Mouse (Mus musculus) skeletal muscle tissue, adult 2 months (tissue): ENCODE measurements around the gene Tmem274.
"Not testable (repeated sequence)": the region's sequence is repeated elsewhere in the genome, so short reads cannot be mapped to it uniquely, and the experiment has no call there.

Experiments used
- DNase-seq: peaks from one replicate; pipeline ENCODE4 v3.0.0-alpha.2; 2012; ENCODE audit warnings: low read depth, low spot score

Tmem274 gene

DNA sequence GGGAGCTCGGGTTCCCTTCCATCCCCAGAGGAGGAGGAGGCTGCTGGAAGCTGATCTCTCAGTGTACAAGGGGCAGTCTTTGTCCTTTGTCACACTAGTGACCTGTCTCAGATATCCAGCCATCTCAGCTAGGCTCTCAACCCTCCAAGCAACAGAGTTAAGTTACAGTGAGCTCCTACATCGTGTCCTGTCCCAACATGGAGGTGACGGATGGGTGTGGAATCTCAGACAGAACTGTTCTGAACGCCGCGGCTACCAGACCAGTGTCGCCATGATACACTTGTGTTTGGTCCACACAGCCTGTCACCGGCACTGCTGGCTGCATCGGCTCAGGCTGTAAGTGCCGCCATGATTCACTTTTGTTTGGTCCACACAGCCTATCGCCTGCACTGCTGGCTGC, at the start of gene Tmem274:
Gene Tmem274, plus strand, starts transcription at position 301 of the 400 bp plus-strand sequence.
- no peak for DNase-seq

- DNase-seq: no peak
Observed at GRCm38 (mm10) chr4:149429592-149429991, 47.6 kb upstream of the Tmem274 start.

GRCm38 (mm10) chr4:149431887-149432286, 45.3 kb upstream of the Tmem274 start:
- not testable (repeated sequence) for DNase-seq

DNA sequence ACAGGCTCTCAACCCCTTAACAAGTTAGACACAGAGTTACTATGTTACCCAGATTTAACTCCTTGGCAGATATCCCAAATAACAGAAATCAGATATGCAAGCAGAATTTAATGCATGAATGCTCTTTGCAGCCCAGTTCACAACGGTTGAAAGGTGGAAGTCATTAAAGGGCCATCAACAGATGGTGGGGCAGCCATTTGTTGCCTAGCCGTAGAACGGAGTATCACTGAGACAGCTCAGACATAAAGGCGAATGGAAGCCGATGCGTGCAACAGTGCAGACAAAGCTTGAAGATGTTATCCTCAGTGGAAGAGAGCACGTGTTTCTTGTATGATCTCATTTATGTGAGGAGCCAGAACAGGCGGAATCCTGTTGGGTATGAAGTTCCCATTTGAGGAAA, 36.6 kb upstream of the Tmem274 start:
- no peak for DNase-seq

DNA sequence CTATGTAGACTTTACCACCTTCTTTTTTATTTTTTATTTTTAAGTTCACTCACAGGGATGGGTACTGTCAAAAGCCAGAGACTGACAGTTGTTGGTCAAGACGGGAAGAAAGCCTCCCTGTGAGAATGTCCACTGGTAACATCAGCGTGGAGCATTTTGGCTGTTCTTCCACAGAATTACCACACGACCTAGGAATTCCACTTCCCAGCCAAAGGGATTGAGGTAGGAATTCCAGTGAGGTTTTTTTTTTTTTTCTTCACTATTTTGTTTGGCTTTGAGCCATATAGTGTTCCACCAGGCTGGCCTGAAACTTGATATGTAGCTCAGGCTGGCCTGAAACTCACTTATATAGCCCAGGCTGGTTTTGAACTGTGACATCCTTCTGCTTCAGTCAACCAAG, 34.7 kb upstream of the Tmem274 start:
- peak; percentile 50 for DNase-seq

DNA sequence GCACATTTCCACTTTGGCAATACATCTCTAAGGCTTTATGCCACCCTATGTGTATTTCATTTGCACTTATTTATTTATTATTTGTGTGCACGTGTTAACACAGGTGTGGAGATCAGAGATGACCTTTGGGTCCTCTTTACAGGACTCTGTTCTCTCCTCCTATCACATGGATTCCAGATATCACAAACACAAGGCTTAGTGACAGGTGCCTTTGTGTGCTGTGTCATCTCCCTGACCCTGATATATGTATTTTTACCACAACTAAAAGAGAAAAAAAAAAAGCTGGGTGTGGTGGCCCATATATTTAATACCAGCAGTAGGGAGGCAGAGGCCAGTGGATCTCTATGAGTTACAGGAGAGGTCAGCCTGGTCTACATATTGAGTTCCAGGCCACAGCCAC, 32.7 kb upstream of the Tmem274 start:
- DNase-seq: no peak

DNA sequence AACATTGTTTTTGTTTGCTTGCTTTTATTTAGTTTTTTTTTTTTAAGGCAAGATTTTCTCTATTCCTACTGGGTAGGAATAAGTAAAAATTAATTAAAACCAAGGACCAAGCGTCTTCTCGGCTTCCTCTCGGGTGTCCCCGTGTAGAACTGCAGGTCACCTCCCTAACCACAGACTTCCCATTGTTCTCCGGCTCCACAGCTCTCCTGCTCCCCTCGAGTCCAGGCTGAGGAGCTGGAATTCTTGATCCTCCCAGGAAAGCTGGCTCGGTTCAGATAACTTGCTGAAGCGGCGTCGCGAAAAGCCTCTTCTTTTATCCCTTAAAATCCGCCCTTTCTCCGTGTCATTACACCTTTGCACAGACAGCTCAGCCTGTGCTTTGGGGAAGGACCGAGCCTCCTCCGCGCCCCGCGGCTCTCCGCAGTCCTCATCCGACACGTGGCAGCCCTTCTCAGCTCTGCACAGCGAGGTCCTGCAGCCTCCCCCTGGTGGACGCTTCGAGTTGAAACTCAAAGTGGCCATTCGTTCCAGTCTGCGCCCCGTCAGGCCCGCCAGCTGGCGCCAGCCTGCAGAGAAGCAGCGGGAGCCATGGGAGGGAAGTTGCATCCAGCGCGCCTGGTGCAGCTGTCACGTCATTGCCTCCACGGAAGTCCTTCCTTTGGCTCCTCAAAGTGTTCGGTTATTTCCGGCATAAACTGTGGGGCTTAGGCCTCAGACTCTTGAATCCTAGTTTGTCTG, 32.0 kb upstream of the Tmem274 start:
- peak; percentile 94 for DNase-seq

DNA sequence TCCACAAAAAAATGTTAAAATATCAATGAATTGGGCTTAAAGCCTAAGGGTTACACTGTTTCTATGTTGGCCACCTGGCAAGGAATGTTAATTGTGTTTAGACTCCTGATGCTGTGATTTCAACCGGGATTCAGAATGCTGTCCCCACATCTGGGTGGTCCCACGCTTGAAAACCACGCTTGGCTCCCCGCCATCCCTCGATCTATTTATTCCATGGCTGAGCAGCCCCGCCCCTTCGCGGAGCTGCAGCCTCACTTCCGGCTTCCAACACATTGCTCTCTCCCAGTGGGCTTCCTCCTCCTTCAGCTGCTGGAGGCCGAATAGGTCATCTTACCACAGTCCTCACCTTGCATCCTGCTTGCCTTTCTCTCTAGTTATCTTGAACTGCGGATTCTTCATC, 31.3 kb upstream of the Tmem274 start:
- no peak for DNase-seq

DNA sequence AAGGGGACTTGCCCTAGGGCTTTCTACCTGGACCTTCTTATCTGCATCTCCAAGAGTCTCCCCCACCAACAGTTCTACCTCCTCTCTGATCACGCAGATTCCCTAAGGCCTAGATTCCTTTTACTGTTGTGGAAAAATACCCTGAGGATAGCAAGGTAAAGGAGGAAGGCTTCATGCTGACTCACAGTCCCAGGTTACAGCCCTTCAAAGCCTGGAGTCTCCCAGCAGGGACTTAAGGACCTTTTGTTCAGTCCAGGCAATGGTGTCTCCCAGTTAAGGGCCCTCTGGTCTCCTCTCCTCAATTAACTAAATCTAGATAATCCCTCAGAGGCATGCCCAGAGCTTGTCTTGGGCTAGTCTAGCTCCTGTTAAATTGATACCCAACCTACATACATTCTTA, 30.9 kb upstream of the Tmem274 start:
- no peak for DNase-seq

DNA sequence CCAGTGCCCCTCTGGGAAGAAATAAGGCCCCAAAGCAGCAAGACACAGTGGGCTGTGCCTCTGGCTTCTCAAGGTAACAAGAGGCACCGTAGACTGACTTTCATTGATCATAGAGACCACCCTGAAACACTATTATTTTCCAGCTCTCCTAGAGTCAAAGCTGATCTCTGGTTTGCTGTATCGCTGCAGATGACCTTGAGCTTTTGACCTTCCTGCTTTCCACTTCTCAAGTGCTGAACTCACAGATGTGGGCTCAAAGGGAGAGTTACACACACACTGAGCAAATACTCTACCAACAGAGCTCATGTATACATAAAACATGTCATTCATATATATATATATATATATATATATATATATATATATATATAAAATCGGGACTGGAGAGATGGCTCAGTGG, 26.5 kb upstream of the Tmem274 start:
- DNase-seq: no peak

GRCm38 (mm10) chr4:149453656-149454055, 23.5 kb upstream of the Tmem274 start:
- no peak for DNase-seq

DNA sequence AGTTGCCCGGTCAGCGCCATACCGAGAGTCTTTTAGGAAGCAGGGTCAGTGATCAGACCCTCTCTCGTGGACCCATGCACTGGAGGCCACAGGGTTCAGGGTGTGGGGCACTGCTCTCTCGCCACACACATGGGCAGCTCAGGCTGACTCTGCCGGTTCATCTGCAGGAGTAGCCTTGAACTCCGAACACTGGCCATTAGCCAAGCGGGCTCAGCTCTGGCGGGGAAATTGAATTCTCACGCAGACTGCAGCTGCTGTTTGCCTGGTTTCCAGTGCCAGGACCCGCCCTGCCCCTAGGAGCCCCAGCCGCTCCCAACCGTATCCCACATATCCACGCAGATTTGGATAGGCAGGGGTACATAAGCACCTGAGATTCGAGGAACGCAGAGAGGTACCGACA, 22.9 kb upstream of the Tmem274 start:
- no peak for DNase-seq

GRCm38 (mm10) chr4:149454879-149455278, 22.3 kb upstream of the Tmem274 start, which contains the start of gene Rbp7:
Rbp7 (minus strand) TSS chr4:149454978.
- no peak for DNase-seq

GRCm38 (mm10) chr4:149457163-149457562, 20.0 kb upstream of the Tmem274 start:
- DNase-seq: not testable (repeated sequence)

DNA sequence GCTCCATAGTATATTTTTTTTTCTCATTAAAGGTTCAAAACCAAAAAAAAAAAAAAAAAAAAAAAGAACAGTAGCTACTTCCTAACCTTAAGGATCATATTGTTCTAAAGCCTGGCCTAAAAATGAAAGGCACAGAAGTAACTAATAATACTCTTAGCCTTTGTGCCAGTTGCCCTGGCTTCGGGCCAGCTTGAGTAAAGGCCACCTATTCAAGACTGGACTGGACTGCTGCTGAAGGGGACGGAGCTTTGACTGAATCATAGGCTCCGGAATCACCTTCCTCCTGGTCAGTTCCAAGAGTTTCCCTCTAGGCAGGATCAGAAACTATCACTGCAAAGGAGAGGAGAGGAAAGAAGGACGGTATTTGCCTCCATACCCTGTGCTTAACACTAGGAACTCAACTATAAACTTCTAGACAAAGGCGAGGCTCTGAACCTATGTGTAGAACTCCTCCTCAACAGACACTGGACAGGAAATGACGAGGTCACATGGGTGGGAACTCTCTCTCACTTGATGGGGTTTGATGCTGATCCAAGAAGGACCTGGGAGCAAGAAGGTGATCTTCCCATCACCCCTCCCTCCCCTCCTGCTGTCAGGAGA, 19.2 kb upstream of the Tmem274 start:
- peak; percentile 46 for DNase-seq

DNA sequence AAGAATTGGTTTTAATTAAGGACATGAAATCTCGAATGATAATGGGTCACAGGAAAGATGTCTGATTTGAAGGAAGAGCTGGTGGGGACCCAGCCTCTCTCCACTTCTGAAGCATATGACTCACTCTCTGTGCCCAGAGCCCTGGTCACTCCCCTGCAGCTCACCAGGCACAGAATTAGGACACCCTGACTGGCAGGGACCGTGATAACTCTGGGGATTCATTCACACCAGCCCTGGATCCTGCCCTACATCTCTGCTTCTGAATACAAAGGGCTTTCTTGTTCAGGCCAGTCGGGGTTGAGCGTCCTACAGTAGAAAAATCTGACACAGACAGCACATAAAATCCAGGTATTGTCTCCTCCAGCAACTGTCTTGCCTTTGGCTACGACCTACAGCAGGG, 18.7 kb upstream of the Tmem274 start:
- DNase-seq: no peak

- no peak for DNase-seq
Observed at GRCm38 (mm10) chr4:149459425-149459824, 17.8 kb upstream of the Tmem274 start.

- not testable (repeated sequence) for DNase-seq
Observed at GRCm38 (mm10) chr4:149460475-149460874, 16.7 kb upstream of the Tmem274 start.

DNA sequence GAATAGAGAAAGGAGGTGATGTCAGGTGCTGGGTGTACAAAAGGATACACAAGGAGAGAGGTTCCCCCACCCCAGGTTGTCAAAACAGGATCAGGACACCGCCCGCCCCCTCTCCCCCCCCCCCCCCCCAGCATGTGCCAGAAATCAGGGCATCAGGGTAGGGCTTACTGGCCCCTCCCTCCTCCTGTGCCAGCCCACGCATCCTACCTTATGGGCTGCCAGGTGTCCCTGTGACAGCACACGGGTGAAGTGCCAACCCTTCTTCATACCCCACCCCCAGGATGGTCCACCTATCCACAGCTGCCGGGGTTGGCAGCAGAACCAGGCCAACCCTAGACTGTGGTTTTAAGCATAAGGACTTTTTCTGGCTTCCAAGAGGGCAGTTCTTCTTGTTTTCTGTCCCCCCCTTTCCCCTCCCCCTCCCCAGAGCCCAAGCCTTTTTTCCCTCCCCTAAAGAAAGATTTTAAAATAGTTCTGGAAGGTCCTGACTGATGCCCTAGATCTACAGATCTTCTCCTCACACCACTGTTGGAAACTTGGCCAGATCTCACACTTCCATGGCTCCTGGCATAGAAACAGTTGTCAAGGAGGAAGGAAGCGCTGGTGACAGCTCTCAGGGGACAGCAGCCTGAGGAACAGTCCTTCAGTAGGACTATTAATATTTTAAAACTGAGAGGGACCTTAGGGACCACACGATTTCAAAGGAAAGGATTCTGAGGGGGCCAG, 15.4 kb upstream of the Tmem274 start:
- DNase-seq: no peak

DNA sequence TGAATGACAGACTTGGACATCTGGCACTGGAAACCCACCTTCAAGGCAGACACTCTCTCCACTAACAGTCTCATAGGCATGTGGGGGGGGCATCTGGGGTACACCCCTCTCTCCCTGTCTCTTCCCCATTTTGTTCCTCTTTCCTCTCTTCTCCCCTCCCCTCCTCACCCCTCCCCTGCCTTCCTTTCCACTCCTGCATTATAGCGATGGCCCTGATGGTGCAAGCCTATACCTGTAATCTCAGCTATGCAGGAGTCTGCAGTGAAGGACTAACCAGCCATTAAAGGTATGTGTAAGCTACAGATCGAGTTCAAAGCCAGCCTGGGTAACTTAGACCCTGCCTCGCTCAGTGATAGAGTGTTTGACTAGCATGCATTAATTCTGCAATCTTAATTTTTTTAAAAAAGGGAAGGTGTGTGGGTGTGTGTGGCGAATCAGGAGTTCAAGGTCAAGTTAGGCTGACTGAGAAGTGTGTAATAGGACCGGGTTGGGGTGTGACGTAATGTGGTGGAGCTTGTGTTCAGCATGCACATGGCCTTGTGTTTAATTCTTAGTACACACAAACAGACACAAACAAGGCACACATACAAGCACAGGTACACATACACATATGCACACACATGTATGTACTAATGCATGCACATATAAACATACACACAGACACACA, 14.7 kb upstream of the Tmem274 start:
- DNase-seq: no peak

DNA sequence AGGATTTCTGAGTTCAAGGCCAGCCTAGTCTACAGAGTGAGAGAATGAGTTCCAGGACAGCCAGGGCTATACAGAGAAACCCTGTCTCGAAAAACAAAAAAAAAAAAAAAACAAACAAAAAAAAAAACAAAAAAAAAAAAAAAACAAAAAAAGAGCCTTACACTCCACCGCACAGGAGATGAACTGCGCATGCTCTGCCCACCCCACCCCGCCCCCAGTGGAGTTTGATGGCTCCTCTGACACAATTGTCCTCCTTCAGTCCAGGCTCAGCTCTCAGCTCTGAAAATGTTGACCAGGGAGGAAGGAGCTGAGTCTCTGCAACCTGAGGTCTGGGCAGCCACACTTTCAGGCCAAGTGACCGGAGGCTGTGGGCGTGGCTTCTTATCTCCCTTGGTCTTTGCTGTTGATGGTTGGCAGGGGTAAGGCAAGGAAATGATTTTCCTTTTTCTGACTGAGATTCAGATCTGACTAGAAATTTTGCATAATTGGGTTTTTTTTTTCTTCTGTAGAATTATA, 13.7 kb upstream of the Tmem274 start:
- DNase-seq: no peak

DNA sequence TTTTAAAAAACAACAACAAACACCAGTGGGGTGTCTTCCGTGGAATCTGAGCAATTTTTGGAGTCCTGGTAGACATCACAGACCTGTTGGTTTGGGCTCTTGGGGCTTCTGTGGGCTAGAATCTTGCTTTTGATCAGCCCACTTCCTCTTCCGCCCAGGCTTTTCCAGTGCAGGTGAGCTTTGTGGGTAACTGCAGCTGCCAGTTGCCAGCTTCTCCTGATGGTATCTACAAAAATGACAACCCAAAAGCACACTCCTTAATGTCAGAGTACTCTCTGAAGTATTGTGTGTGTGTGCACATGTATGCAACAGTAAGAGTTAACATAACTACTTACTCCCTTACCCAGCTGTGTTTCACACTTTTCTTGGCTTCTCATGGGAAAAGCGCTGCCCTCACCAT, 7.6 kb upstream of the Tmem274 start:
- DNase-seq: no peak
